Mouse (Mus musculus) Patski (cell line): ENCODE data around the gene Kcnip1. TPM values are rescaled to one million over a fixed set of nuclear protein-coding genes. Genes with fewer than 3 reads are reported as not detected.
A peak's percentile ranks its signal among the peaks of the same experiment; 100 is the strongest.

ENCODE experiments used
- ATAC-seq: fragments of 100-300 bp; one replicate; pipeline ENCODE4 v1.8.0; 2021
- CTCF ChIA-PET: fragments of 350-600 bp; sonication (Branson Sonifier 250); formaldehyde crosslinking; loops from one replicate; lab custom pipeline; 2022; ENCODE audit warnings: inconsistent platforms; lab: Charles Lee
- POLR2A ChIA-PET: fragments of 350-600 bp; sonication (Branson Sonifier 250); formaldehyde crosslinking; loops from one replicate; lab custom pipeline; 2022; ENCODE audit warnings: antibody characterized with exemption, inconsistent platforms; lab: Charles Lee
- DNase-seq: peaks from one replicate; pipeline ENCODE4 v3.0.0-alpha.2; 2011; ENCODE audit warnings: low read depth, low spot score
- H3K27me3 ChIP-seq: fragments of 371-371 bp; one replicate; pipeline ENCODE4 v1.5.1; 2021
- CTCF ChIP-seq: fragments of 100-300 bp; IDR thresholded peaks from one replicate; pipeline ENCODE4 v1.5.1; 2021
- in situ Hi-C: fragments of 300-500 bp; cut with MboI; formaldehyde crosslinking; loops from 3 replicates; pipeline ENCODE4 v1.11.1; 2018; ENCODE audit warnings: low pct_unique_long_range_greater_than_20kb, mixed read lengths
- polyA plus RNA-seq: library from polyadenylated mRNA; unstranded; gene quantifications from one replicate; pipeline ENCODE4 v1.2.3, GENCODE M21; 2021

The Kcnip1 gene
- polyA plus RNA-seq, 1 experiment from 2014 or later: not detected

GRCm38 (mm10) chr11:33592826-33593225 is 400.1 kb downstream of the Kcnip1 start:
- DNase-seq (no peak), ATAC-seq (no peak)
- in situ Hi-C loops: no loop called here
- ChIA-PET CTCF (no interaction called here), POLR2A (no interaction called here)
- no peak for TF ChIP-seq CTCF
- H3K27me3 ChIP-seq: no peaks in the 10 kb centered on the region

GRCm38 (mm10) chr11:33590771-33591170 is 402.2 kb downstream of the Kcnip1 start:
- no peak for DNase-seq
- in situ Hi-C loops: no loop called here
- ChIA-PET POLR2A (no interaction called here), CTCF (interaction anchor here (1.0 kb wide), 1 partner anchor 23 kb away, joined by 3 read pairs; no protein-coding TSS in a partner anchor)
- TF ChIP-seq CTCF: no peak
- no peak for ATAC-seq
- H3K27me3 ChIP-seq: no peaks in the 10 kb centered on the region

GRCm38 (mm10) chr11:33586614-33587013 is 406.3 kb downstream of the Kcnip1 start:
- ATAC-seq: peak; percentile 73
- in situ Hi-C loops: no loop called here
- no peak for TF ChIP-seq CTCF
- POLR2A ChIA-PET: no interaction called here
- CTCF ChIA-PET: no interaction called here
- peak; percentile 37 for DNase-seq
- peaks cover 6% of the 10 kb centered on the region for H3K27me3 ChIP-seq

- H3K27me3 ChIP-seq: peaks cover 16% of the 10 kb centered on the region
- ChIA-PET POLR2A (interaction anchor here (0.5 kb wide), 1 partner anchor 31 kb away, joined by 5 read pairs; no protein-coding TSS in a partner anchor), CTCF (no interaction called here)
- ATAC-seq (no peak), DNase-seq (no peak)
- TF ChIP-seq CTCF: no peak
- in situ Hi-C loops: no loop called here
These were observed 413.3 kb downstream of the Kcnip1 start for GRCm38 (mm10) chr11:33579621-33580020.

Other genes with a start within 250 kb of the Kcnip1 start
- not detected for gene Kcnmb1, start 30.1 kb downstream of the Kcnip1 start, polyA plus RNA-seq
- gene Lcp2, start 53.8 kb upstream of the Kcnip1 start, polyA plus RNA-seq: not detected
- gene 4930469K13Rik, start 105.4 kb upstream of the Kcnip1 start, polyA plus RNA-seq: not detected
- not detected for gene Foxi1, start 214.9 kb upstream of the Kcnip1 start, polyA plus RNA-seq